Mouse (Mus musculus) intestine, embryonic 15.5 days (tissue): Measurements from ENCODE around the gene 3110009E18Rik. TPM values are rescaled to one million over a fixed set of nuclear protein-coding genes. Genes with fewer than 3 reads are reported as not detected.
A peak's percentile ranks its signal among the peaks of the same experiment; 100 is the strongest.

ENCODE experiments used
- ATAC-seq: fragments of 200-750 bp; cut with Nextera tagmentation; 2 replicates; pipeline ENCODE4 v1.8.0; 2017; ENCODE audit warnings: moderate TSS enrichment, moderate library complexity
- H3K27ac ChIP-seq: fragments of 300-500 bp; sonication (generic); 2 replicates; pipeline ENCODE4 v1.5.1; 2015; ENCODE audit warnings: mild to moderate bottlenecking, inconsistent platforms
- H3K27me3 ChIP-seq: fragments of 300-500 bp; sonication (generic); replicated peaks from 2 replicates; pipeline ENCODE4 v1.6.1; 2015; ENCODE audit warnings: inconsistent platforms
- H3K36me3 ChIP-seq: fragments of 300-500 bp; sonication (generic); 2 replicates; pipeline ENCODE4 v1.6.1; 2015; ENCODE audit warnings: inconsistent platforms
- H3K4me1 ChIP-seq: fragments of 300-500 bp; sonication (generic); replicated peaks from 2 replicates; pipeline ENCODE4 v1.6.1; 2015; ENCODE audit warnings: inconsistent platforms
- H3K4me2 ChIP-seq: fragments of 300-500 bp; sonication (generic); replicated peaks from 2 replicates; pipeline ENCODE4 v1.6.1; 2015; ENCODE audit warnings: mild to moderate bottlenecking, inconsistent platforms
- H3K4me3 ChIP-seq: fragments of 300-500 bp; sonication (generic); replicated peaks from 2 replicates; pipeline ENCODE4 v1.5.1; 2015; ENCODE audit warnings: inconsistent platforms
- H3K9ac ChIP-seq: fragments of 300-500 bp; sonication (generic); 2 replicates; pipeline ENCODE4 v1.6.1; 2015; ENCODE audit warnings: inconsistent platforms
- H3K9me3 ChIP-seq: fragments of 300-500 bp; sonication (generic); 2 replicates; pipeline ENCODE4 v1.6.1; 2016; ENCODE audit warnings: inconsistent platforms
- WGBS: fragments of 180-500 bp; shearing (Covaris S2); methylation state at CpG from one replicate; pipeline ENCODE4 v1.1.7; 2015; 5-methylcytosine and 5-hydroxymethylcytosine counted together
- polyA plus RNA-seq: library from polyadenylated mRNA; unstranded; fragments of >200 nt; fragmentation: Nextera tagmentation; extraction: Ambion mirVana; gene quantifications from 2 replicates; pipeline ENCODE4 v1.2.1, GENCODE M21; 2015

The 3110009E18Rik gene
- polyA plus RNA-seq, 1 experiment from 2014 or later = 18.4 TPM

GRCm38 (mm10) chr1:120221285-120221684, 100.3 kb downstream of the 3110009E18Rik start:
- H3K27ac ChIP-seq = no peak overlapping the region

GRCm38 (mm10) chr1:120223613-120224012, 102.6 kb downstream of the 3110009E18Rik start:
- H3K4me3 ChIP-seq = no peak overlapping the region
- no peak overlapping the region for H3K27ac ChIP-seq
- no peak for ATAC-seq
- H3K36me3 ChIP-seq = no peaks in the 10 kb centered on the region
- H3K4me2 ChIP-seq = no peak overlapping the region
- H3K9me3 ChIP-seq = no peaks in the 10 kb centered on the region
- no peaks in the 10 kb centered on the region for H3K4me1 ChIP-seq
- no peak overlapping the region for H3K9ac ChIP-seq
- no peaks in the 10 kb centered on the region for H3K27me3 ChIP-seq
- 53% methylated on average over 4 of the region's 4 CpGs for WGBS

More at GRCm38 (mm10) chr1:120221285-120221684, 100.3 kb downstream of the 3110009E18Rik start:
- H3K27me3 ChIP-seq = no peaks in the 10 kb centered on the region
- no peak overlapping the region for H3K4me2 ChIP-seq
- H3K9me3 ChIP-seq = no peaks in the 10 kb centered on the region
- H3K36me3 ChIP-seq = no peaks in the 10 kb centered on the region
- no peak overlapping the region for H3K9ac ChIP-seq
- 35% methylated on average over 2 of the region's 2 CpGs for WGBS
- H3K4me3 ChIP-seq = no peak overlapping the region
- no peak for ATAC-seq
- no peaks in the 10 kb centered on the region for H3K4me1 ChIP-seq

GRCm38 (mm10) chr1:120229723-120230471, 108.9 kb downstream of the 3110009E18Rik start:
- H3K4me1 ChIP-seq = no peaks in the 10 kb centered on the region
- H3K27ac ChIP-seq = no peak overlapping the region
- no peaks in the 10 kb centered on the region for H3K9me3 ChIP-seq
- H3K4me3 ChIP-seq = no peak overlapping the region
- no peaks in the 10 kb centered on the region for H3K36me3 ChIP-seq
- ATAC-seq = no peak
- H3K9ac ChIP-seq = no peak overlapping the region
- no peaks in the 10 kb centered on the region for H3K27me3 ChIP-seq
- 78% methylated on average over 10 of the region's 10 CpGs for WGBS
- H3K4me2 ChIP-seq = no peak overlapping the region

DNA sequence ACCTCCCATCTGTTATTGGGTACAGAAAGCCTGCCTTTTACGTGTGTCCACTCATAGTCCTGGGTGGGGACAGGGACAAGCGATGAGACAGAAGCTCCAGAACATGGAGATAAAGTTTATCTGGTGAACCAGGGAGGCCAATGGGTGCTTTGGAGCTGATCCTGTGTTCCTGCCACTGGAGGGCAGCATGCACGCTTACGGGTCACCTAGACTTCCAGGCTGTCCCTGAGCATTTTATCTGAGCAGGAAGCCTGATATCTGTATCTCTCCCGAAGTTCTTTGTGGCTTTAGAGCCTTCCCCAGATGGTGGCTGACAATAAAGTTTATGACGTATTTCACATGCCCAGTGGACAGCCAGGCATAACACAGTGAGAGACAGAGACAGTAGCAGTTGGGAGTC, 110.3 kb downstream of the 3110009E18Rik start:
- ATAC-seq = peak; percentile 87
- Histone ChIP-seq H3K27ac (no peak overlapping the region), H3K27me3 (no peaks in the 10 kb centered on the region), H3K9me3 (no peaks in the 10 kb centered on the region), H3K36me3 (no peaks in the 10 kb centered on the region), H3K4me1 (no peaks in the 10 kb centered on the region), H3K4me2 (no peak overlapping the region), H3K9ac (no peak overlapping the region), H3K4me3 (no peak overlapping the region)
- WGBS = 28% methylated on average over 6 of the region's 6 CpGs

DNA sequence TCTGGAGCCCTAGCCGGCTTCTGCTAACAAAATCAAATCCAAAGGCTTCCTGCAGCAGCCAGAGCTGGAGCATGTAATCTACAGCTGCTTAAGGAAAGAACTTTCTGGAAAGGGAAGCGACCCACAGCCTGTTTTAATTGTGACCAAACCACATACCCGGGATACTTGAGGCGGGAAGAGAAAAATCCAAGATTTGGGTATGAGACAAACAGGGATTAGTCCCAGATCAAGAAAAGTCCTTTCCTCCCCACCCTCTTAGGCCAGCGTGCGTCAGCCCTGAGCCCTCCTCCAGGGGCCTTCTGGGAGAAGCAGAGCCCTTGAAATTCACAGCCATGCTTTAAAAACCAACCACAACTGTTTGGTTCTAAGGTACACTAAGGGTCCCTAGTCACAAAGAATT, 111.2 kb downstream of the 3110009E18Rik start:
- Histone ChIP-seq H3K36me3 (no peaks in the 10 kb centered on the region), H3K27ac (no peak overlapping the region), H3K4me3 (no peak overlapping the region), H3K9ac (no peak overlapping the region), H3K27me3 (no peaks in the 10 kb centered on the region), H3K4me2 (no peak overlapping the region), H3K4me1 (no peaks in the 10 kb centered on the region), H3K9me3 (no peaks in the 10 kb centered on the region)
- 81% methylated on average over 6 of the region's 6 CpGs for WGBS
- ATAC-seq = no peak

GRCm38 (mm10) chr1:120235631-120236215, 114.7 kb downstream of the 3110009E18Rik start:
- Histone ChIP-seq H3K4me2 (no peak overlapping the region), H3K27me3 (no peaks in the 10 kb centered on the region), H3K4me3 (no peak overlapping the region), H3K9me3 (no peaks in the 10 kb centered on the region), H3K27ac (no peak overlapping the region), H3K9ac (no peak overlapping the region), H3K4me1 (no peaks in the 10 kb centered on the region), H3K36me3 (no peaks in the 10 kb centered on the region)
- WGBS = 90% methylated on average over 6 of the region's 6 CpGs
- no peak for ATAC-seq

DNA sequence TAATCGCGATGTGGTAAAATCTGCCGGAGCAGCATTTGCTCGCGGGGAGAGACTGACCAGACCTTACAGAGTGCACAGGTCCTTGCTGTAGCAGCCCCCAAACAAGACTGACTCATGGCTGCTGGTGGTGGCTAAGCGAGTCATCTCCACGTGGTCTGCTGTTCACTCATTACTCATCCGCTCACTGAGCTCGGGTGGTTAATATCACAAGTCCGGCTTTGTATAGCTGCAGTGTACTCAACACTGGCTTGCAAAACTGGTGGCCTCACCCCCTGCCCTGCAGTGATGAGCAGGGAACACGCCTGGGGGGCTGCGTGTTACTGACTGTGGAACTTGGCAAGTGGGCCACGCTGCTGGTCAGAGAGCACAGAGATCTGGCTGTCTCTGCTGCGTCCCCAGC, 115.4 kb downstream of the 3110009E18Rik start:
- no peaks in the 10 kb centered on the region for H3K27me3 ChIP-seq
- H3K36me3 ChIP-seq = no peaks in the 10 kb centered on the region
- H3K9ac ChIP-seq = no peak overlapping the region
- WGBS = 62% methylated on average over 14 of the region's 14 CpGs
- H3K9me3 ChIP-seq = no peaks in the 10 kb centered on the region
- H3K4me1 ChIP-seq = no peaks in the 10 kb centered on the region
- no peak overlapping the region for H3K4me3 ChIP-seq
- ATAC-seq = no peak
- no peak overlapping the region for H3K4me2 ChIP-seq
- H3K27ac ChIP-seq = no peak overlapping the region

- 81% methylated on average over 1 of the region's 1 CpGs for whole genome bisulfite sequencing
- H3K4me1 ChIP-seq = no peaks in the 10 kb centered on the region
- no peak overlapping the region for H3K4me2 ChIP-seq
- H3K4me3 ChIP-seq = no peak overlapping the region
- H3K9me3 ChIP-seq = no peaks in the 10 kb centered on the region
- no peak overlapping the region for H3K27ac ChIP-seq
- no peaks in the 10 kb centered on the region for H3K36me3 ChIP-seq
- no peak for ATAC-seq
- no peak overlapping the region for H3K9ac ChIP-seq
- no peaks in the 10 kb centered on the region for H3K27me3 ChIP-seq
Observed at GRCm38 (mm10) chr1:120237068-120237467, 116.1 kb downstream of the 3110009E18Rik start.

Other genes starting within 250 kb of the 3110009E18Rik start
- gene Tmem177, start 208.0 kb upstream of the 3110009E18Rik start, polyA plus RNA-seq = 6.5 TPM in 2 replicates
- not detected in 2 replicates for gene Cfap221, start 124.0 kb upstream of the 3110009E18Rik start, polyA plus RNA-seq
- gene Sctr, start 114.3 kb upstream of the 3110009E18Rik start, polyA plus RNA-seq = 0.72 and 0.90 TPM in 2 replicates
- gene Tmem37, start 47.1 kb upstream of the 3110009E18Rik start, polyA plus RNA-seq = 51.3 and 66.1 TPM in 2 replicates
- gene Dbi, start 109 bp upstream of the 3110009E18Rik start, polyA plus RNA-seq = 1,422 and 1,510 TPM in 2 replicates
- 3.0 and 3.4 TPM in 2 replicates for gene Steap3, start 151.5 kb downstream of the 3110009E18Rik start, polyA plus RNA-seq
- 0.08 TPM in 1 of 2 replicates, not detected in the other for gene C1ql2, start 219.4 kb downstream of the 3110009E18Rik start, polyA plus RNA-seq